Mouse (Mus musculus): ENCODE results near the gene Ankrd6.
A peak's percentile ranks its signal among the peaks of the same experiment; 100 is the strongest.

Ankrd6 gene

DNA sequence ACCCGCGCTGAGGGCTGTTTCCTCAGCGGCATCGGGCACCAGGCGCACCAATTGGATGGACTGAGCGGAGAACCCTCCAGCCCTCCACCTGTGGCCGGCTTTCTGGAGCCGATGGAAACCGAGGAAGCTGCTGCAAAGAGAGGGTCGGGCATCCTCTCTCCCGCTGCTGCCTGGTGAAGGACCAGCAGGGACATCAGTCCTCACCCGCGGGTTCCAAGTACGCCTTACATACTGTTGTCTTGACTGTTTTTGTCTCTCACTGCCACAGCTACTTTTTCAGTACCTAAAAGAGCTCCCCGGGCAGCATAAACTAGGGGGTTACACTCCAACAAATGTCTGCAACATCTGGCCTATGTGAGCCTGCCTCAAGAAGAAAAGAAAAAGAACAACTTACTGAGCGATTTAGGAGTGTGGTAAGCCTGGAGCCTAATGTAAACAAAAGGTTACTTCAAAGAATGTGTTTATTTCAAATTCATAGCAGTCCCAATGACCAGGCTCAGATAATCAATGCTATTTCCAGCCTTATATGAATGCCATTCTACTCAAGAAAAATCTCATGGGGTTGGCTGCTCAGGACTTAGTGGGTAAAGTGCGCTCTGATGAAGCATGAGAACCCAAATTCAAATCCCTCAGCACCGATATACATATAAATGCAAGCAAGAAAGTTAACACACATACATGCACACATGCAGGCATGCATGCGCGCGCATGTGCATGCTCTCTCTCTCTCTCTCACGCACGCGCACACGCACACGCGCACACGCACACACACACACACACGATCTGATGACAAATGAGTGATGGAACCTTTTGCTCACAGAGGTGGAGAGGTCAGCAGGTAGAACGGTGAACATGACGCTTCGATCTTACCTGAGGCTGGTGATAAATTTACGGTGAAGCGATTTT lies 647 bp upstream of the Ankrd6 start:
- no peak for DNase-seq (ENCODE audit: low spot score)

- no peak for DNase-seq (ENCODE audit: low spot score)
Measured at GRCm38 (mm10) chr4:32948696-32949095, 1.9 kb downstream of the Ankrd6 start.

DNA sequence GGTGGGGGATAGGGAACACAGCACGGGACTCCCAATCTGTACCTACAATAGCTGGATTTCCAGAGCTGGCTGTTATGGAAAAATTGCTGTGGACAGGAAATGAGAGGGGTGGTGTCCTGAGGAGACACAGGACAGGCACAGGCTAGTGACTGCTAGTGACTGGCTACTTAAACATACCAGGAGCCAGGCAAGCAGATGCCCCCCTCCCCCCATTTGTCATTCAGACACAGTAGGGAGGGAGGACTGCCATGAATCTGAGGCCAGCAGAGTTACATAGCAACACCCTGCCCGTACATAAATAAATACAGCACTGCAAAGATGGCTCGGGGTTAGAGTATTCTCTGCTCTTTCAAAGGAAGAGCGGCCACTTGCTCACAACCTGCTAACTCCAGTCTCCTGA lies 3.0 kb downstream of the Ankrd6 start:
- no peak for DNase-seq (ENCODE audit: low spot score)

GRCm38 (mm10) chr4:32940984-32941383 lies 9.7 kb downstream of the Ankrd6 start:
- no peak for DNase-seq (ENCODE audit: low spot score)

DNA sequence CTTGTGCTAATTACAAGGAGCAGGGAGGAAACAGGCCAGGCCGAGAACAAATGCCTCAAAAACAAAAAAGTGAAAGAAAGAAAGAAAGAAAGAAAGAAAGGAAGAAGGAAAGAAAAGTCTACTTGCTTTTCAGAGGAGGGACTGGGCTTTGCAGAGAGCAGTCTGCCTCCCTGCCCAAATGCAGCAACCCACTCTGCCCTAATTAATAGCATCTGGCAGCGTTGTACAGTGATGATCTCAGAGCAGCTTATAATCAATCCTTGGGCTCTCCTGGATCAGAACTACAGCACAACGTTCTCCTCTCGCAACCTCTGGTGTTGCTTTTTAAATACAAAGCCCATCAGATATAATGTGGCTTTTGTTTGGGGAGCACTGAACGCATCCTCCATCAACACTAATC lies 10.7 kb downstream of the Ankrd6 start:
- DNase-seq (ENCODE audit: low spot score), result no peak

DNA sequence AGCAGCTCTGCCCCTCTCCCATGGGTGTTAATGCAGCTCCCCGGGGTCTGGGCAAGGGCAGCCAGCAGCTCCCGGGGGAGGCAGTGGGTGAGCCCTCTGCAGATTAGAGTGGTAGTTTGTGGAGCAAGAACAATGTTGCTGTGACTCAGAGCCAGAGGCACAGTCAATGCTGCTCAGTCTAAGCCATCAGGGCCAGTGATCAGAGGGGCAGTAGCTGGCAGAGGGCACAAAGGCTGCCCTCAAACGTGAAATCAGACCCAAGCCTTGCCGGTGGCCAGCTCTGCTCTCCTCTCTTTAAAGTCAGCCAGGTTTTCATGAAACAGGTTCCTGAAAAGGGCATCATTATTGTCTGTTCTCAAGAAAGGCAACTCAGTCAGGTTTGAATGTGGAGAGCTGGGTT lies 11.1 kb downstream of the Ankrd6 start:
- no peak for DNase-seq (ENCODE audit: low spot score)

DNA sequence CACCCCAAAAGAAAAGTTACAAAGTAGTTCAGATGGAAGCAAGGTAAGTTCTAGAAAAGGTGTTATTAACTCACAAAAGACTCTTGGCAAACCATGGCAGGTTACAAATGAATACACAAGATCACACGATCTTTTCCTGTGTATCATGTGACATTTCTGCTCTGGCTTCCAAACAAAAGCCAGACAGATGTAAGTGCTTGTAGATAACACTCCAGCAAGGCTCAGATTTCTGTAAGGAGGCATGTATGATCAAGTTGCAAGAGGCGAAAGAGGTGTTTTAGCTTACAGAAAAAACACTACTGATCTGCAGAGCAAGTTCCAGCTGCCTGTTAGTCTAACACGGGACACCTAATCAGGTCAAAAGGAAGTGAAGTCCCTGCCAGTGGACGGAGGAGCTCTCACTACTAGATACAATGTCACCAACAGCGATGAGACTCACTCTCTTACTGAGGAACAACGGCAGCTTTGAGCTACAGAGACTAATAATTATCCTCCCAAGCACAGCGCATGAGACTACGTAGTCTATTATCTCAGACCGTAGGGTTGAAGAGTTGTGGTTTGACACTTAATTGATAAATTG lies 13.8 kb downstream of the Ankrd6 start:
- no peak for DNase-seq (ENCODE audit: low spot score)

GRCm38 (mm10) chr4:32932056-32932455 lies 18.6 kb downstream of the Ankrd6 start:
- no peak for DNase-seq (ENCODE audit: low spot score)

DNA sequence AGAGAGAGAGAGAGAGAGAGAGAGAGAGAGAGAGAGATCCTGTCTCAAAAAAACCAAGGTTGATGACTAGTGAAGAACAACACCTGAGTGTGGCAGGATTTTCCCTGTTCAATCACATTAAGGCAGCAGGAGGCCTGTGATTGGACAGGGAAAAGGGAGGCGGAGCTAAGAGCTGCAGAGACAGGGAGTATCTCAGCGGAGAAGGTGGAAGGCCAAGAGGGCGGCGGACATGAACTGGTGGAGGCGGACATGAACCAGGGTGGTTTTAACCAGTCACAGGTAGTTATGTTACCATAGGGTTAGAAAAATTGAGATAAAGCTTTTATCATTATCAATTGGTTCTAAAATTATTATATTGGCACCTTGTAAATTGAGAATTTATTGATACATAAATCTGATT lies 20.9 kb downstream of the Ankrd6 start:
- no peak for DNase-seq (ENCODE audit: low spot score)

- no peak for DNase-seq (ENCODE audit: low spot score)
Measured at GRCm38 (mm10) chr4:32928692-32929448, 21.8 kb downstream of the Ankrd6 start.

DNA sequence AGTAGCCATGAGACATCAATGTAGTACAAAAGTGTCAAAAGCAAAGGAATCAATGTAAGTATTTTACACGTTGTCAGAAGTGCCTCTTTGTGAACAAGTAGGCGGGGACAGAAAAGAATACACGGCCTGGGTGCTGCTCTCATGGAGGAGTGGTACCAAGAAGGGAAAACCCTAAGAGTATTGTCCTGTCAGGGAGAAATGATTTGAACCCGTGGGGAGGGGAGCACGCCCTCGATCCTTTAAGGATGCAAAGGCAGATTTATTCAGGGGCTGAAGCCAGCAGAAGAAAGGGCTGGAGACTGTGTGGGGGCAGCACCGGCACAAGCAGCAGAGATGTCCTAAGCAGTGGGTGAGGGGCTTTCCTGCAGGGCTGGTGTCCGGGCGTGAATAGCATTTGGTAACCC lies 26.7 kb downstream of the Ankrd6 start:
- no peak for DNase-seq (ENCODE audit: low spot score)

DNA sequence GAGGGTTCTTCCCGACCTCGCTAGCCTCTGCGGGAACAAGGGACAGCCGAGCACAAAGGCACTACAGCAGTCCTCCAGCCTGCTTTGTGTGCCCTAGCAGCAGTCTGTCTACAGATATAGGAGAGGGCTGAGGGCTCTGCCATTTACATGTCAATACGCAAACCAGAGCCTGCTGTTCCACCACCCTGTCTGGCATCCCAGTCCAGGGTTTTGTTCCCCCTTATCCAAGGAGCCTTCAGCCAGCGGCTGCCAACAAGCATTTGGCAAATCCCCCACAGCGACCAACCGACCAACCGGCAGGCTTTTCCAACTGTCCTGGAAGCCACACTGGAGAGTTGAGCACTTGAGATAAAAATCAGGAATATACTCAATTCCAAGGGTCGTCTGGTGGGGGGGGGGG lies 27.2 kb downstream of the Ankrd6 start:
- DNase-seq (ENCODE audit: low spot score), result no peak

DNA sequence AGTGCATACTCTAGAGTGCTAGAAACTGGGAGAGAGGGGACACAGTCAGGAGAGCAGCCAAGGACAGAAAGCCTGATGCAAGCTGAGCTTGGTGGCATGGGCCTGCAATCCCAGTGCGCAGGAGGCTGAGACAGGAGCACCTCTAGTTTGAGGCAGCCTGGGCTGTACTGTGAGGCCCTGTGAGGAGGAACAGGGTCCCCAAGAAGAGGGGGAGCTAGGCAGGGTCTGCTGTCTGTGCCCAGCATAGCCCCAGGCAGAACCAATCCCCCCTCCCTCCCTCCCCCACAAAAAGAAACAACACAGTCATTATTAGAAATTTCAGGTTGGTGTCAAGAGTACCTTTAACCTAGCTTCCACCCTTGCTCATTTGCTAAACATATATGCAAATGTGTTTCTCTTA lies 27.8 kb downstream of the Ankrd6 start:
- no peak for DNase-seq (ENCODE audit: low spot score)

- no peak for DNase-seq (ENCODE audit: low spot score)
Measured at GRCm38 (mm10) chr4:32920863-32921262, 29.8 kb downstream of the Ankrd6 start.

DNA sequence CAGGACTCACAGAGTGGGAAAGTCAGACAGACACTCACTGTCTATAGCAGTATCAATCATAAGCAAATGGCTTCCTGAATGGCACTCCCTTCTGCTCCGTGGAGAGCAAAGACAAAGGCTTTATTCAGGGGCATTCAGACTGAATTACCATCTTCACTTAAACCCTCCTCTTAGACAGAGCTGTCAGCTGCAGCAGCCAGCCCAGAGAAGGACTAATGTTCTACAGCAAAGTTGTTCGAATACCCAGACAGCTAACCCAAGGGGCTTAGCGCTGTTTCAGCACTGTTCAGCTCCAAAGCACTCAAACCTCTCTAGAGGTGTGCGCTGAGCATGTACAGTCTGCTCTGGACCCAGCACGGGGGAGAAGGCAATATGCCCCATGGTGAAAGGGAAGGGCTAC lies 32.1 kb downstream of the Ankrd6 start:
- DNase-seq (ENCODE audit: low spot score), result no peak

DNA sequence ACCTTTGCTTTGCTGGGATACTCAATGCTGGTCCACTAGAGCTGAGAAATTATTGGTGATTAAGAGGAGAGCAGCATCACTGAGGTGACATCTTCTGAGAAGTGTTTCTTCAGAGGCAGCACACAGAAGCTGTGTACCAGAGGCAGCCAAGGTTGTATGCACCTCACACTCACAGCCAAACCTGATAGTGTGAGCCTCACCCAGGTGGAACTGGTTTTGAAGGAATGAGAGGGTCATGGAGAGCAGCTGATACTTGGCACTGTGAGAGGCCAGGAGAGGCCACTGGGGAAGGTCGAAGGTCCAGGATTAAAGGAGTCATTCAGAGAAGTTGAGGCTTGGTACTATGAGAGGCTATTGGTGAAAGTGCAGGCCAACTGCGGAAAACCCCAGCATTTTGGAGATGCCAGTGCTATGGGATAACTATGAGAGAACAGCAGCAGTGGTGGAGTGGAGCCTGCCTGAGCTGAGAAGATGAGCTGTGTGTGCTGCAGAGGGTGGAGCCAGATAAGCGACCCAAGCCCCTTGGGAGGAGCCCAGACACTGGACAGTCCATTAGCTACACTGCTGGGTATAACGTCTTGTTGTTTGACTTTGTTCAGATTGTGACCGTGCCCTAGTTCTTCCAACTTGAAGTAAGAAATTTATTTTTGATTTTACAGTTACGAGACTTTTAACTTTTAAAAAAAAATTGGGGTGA lies 33.8 kb downstream of the Ankrd6 start:
- no peak for DNase-seq (ENCODE audit: low spot score)

- no peak for DNase-seq (ENCODE audit: low spot score)
Measured at GRCm38 (mm10) chr4:32915928-32916327, 34.7 kb downstream of the Ankrd6 start.

- DNase-seq (ENCODE audit: low spot score), result no peak
Measured at GRCm38 (mm10) chr4:32909996-32910395, 40.6 kb downstream of the Ankrd6 start.

- no peak for DNase-seq (ENCODE audit: low spot score)
Measured at GRCm38 (mm10) chr4:32909241-32909979, 41.2 kb downstream of the Ankrd6 start.

GRCm38 (mm10) chr4:32907631-32908030 lies 43.0 kb downstream of the Ankrd6 start:
- no peak for DNase-seq (ENCODE audit: low spot score)

DNA sequence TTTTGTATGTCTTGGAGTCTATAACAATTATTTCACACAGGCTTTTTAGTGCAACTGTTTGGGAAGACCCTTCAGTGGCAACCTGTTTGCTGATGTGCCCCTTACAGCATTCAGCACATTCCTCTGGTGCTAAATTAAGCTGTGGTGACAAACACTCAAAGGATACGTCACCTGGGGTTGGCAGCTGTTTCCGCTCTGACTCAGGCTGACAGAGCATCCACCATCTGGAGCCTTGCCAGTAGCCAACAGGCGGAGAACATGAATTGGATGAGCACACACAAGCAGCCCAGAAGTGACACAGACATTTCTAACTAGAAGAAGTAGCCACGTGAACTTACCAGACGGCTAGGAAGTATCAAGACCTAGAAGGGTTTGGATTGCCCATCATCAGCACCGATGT lies 44.0 kb downstream of the Ankrd6 start:
- peak; percentile 46 for DNase-seq (ENCODE audit: low spot score)

- DNase-seq (ENCODE audit: low spot score), result no peak
Measured at GRCm38 (mm10) chr4:32905913-32906312, 44.7 kb downstream of the Ankrd6 start.

Data from layer of hippocampus, adult 9-10 months (tissue).